23 mouse cellular contexts compared by ENCODE assay signal in the genomic region with DNA sequence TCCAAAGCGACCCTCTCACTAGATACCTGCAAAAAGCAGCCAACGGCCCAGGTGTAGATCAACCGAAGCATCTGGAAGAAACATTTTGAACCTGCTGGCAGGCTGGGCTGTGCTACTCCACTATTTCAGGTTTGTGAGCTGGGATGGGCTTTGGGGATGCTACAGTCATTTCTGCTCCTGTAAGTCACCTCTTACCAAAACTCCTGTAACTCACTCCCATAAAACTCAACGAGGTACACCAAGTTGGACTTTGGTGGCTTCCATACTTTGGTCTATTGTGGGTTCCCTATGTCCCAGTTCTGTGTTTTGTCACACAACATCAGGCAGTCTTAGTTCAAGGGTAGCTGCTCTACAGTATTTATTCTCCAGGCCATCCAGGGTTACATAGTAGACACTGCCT.
"Had no signal": no experiment of that assay in that cellular context is flagged by ENCODE, and none has a peak within 500 bp of the region (broad histone marks: within the 10 kb centered on the region; RNA-seq: fewer than 3 reads in every experiment).

No protein-coding gene starts in this region.

- ATAC-seq: liver, embryonic 12.5 days; midbrain, embryonic 13.5 days; midbrain, embryonic 16.5 days had no signal

- H3K4me3 ChIP-seq: left cerebral cortex, adult 2 months; limb, embryonic 13.5 days; liver, embryonic 12.5 days; liver, embryonic 15.5 days; lung, embryonic 15.5 days; megakaryocyte, embryonic 14.5 days; midbrain, embryonic 10.5 days; midbrain, embryonic 13.5 days; myocyte; neural tube, embryonic 13.5 days; stomach, embryonic 15.5 days had no signal

- DNase-seq: kidney, postnatal 25 days; layer of hippocampus, postnatal 36 days; liver; lung, adult 18-20 months; lung, postnatal 10 days; lung, postnatal 36 days; retina, postnatal 1 day; right cerebral cortex, postnatal 25 days; spleen, adult 18-20 months; thymus, postnatal 25 days had no signal

- H3K27ac ChIP-seq: kidney, postnatal 0 days; left cerebral cortex, adult 2 months; limb, embryonic 13.5 days; liver, embryonic 12.5 days; liver, embryonic 15.5 days; lung, embryonic 15.5 days; midbrain, embryonic 10.5 days; midbrain, embryonic 13.5 days; neural tube, embryonic 13.5 days; stomach, embryonic 15.5 days had no signal

- H3K9me3 ChIP-seq: limb, embryonic 13.5 days; liver, embryonic 12.5 days; liver, embryonic 15.5 days; lung, embryonic 15.5 days; megakaryocyte, embryonic 14.5 days; midbrain, embryonic 10.5 days; midbrain, embryonic 13.5 days; neural tube, embryonic 13.5 days; stomach, embryonic 15.5 days had no signal

- H3K4me2 ChIP-seq: limb, embryonic 13.5 days; liver, embryonic 12.5 days; liver, embryonic 15.5 days; lung, embryonic 15.5 days; midbrain, embryonic 13.5 days; neural tube, embryonic 13.5 days; stomach, embryonic 15.5 days had no signal

- H3K9ac ChIP-seq: limb, embryonic 13.5 days; liver, embryonic 12.5 days; liver, embryonic 15.5 days; lung, embryonic 15.5 days; midbrain, embryonic 13.5 days; neural tube, embryonic 13.5 days; stomach, embryonic 15.5 days had no signal

- H3K4me1 ChIP-seq: limb, embryonic 13.5 days; lung, embryonic 15.5 days; midbrain, embryonic 10.5 days; midbrain, embryonic 13.5 days; neural tube, embryonic 13.5 days; stomach, embryonic 15.5 days had no signal

- H3K27me3 ChIP-seq: limb, embryonic 13.5 days; liver, embryonic 12.5 days; liver, embryonic 15.5 days; lung, embryonic 15.5 days; megakaryocyte, embryonic 14.5 days; midbrain, embryonic 13.5 days; neural tube, embryonic 13.5 days; stomach, embryonic 15.5 days had no signal
